Mouse (Mus musculus) heart, postnatal 0 days (tissue): ENCODE results near the gene Gm20708.

Experiments used
- CTCF ChIP-seq: IDR thresholded peaks from 2 replicates; pipeline ENCODE4 v1.5.1; 2016; ENCODE audit warnings: antibody characterized with exemption, control low read depth, low read depth
- EP300 ChIP-seq: IDR thresholded peaks from 2 replicates; pipeline ENCODE4 v1.6.1; 2016; ENCODE audit warnings: antibody characterized with exemption, low read depth

- no peak for TF ChIP-seq CTCF
- no peak for TF ChIP-seq EP300
Measured at GRCm38 (mm10) chr11:117882208-117882607, 72.7 kb downstream of the Gm20708 start.
